Mouse (Mus musculus): ENCODE measurements at regions not wholly inside any gene's neighbourhood (a gene's known extent, or its start where the extent isn't known, plus 50 kb on each side); places are given as distances from the start of the nearest gene placed in this dataset.

DNA sequence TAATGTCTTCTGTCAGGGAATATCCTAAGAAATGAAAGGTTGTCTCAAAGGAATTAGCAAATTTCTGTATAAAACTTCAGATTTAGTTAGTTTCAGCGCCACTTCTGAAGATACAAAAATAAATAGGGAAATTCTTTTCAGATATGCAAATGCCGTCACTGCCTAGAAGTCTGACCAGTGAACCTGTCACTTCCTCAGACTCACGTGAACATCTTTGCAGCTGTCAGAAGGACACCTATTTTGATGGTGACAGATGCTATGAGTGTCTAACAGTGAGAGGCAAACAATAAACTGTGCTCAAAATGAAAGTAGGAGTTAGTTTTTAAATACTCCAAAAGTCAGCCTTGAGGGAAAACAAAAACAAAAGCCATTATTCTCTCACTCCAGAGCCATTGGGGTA lies 57.5 kb upstream of the Igf1r start:
- no peak for DNase-seq (ENCODE audit: extremely low spot score in 1 of 2, low spot score in 1 of 2)

DNA sequence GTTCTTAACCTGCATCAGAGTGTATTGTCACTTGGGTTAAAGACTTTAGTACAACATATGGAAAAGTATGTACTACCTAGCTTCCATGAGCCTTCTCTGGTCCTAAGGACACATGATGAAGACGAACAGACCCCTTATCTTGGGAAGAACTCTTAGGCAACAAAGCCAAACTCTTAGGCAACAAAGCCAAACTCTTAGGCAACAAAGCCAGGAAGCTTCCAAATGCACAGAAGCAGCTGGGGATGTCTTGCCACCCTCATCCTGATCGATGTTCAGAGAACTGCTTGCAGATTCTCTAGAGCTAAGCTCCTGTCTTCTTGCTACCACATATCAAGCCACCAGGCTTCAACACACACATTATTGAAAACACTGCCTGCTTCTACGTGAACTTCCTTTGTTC lies 59.7 kb upstream of the Igf1r start:
- no peak for DNase-seq (ENCODE audit: extremely low spot score in 1 of 2, low spot score in 1 of 2)

DNA sequence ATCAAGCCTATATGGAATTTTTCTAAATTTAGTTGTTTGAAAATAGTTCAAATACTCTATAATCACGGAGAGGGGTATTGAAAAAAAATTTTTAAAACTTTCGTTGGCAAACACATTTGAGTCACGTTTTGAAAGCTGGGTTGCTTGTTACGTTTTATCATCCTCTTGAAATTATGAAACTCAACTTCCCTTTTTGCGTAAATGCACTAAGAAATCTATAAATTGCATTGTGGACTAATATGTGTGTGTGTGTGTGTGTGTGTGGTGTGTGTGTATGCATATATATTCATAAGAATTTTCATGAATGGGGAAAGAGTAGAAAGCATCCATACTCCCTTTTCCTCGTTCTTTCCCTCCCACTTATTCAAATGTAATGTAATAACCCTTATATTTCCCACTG lies 69.6 kb upstream of the Igf1r start:
- no peak for DNase-seq (ENCODE audit: extremely low spot score in 1 of 2, low spot score in 1 of 2)

DNA sequence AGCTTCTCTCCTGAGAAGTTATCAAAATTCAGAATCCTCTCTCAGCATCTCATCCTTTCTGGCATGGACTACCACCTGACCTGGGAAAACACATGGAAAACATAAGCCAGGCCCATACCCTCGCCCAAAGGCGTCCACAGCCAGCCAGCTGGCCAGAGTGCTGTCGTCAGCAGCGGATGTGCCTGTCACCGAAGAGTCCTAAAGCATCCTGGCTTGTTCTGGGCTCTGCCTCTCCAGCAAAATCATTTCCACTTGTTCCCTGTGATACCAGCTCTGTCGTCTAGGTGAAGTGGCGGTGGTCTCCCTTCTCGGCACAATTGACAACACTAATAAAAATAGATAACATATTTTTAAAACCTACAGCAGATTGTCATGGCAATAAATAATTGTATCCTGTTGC lies 70.0 kb upstream of the Igf1r start:
- peak in 1 of 2 experiments; percentile 10 for DNase-seq (ENCODE audit: extremely low spot score in 1 of 2, low spot score in 1 of 2)

- no peak for DNase-seq (ENCODE audit: extremely low spot score in 1 of 2, low spot score in 1 of 2)
Observed at GRCm38 (mm10) chr7:67878226-67878625, 74.4 kb upstream of the Igf1r start.

GRCm38 (mm10) chr7:67877587-67877986 lies 75.0 kb upstream of the Igf1r start:
- no peak for DNase-seq (ENCODE audit: extremely low spot score in 1 of 2, low spot score in 1 of 2)

- DNase-seq (ENCODE audit: extremely low spot score in 1 of 2, low spot score in 1 of 2): no peak
Observed at GRCm38 (mm10) chr7:67854080-67855022, 94.8 kb upstream of the Synm start.

DNA sequence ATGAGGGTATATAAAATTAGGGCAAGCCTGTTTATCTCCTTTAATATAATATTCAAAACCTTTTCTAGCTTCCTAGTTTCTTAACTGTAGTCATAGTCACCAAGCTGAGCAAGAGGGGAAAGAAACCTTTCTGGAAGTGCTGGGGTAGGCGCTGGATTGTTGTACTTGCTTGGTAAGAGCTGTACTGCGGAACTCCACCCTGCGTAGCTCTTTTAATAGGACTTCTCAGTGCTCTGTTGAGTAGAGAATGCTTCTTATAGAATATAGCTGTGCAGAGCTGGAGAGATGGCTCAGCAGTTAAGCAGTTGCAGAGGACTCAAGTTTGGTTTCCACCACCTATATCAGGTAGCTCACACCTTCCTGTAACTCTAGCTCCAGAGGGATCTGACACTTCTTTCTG lies 93.3 kb upstream of the Synm start:
- peak in 1 of 2 experiments; percentile 9 for DNase-seq (ENCODE audit: extremely low spot score in 1 of 2, low spot score in 1 of 2)

- DNase-seq (ENCODE audit: extremely low spot score in 1 of 2, low spot score in 1 of 2): peak in 1 of 2 experiments; percentile 7
Observed at GRCm38 (mm10) chr7:67849509-67849862, 89.9 kb upstream of the Synm start.

DNA sequence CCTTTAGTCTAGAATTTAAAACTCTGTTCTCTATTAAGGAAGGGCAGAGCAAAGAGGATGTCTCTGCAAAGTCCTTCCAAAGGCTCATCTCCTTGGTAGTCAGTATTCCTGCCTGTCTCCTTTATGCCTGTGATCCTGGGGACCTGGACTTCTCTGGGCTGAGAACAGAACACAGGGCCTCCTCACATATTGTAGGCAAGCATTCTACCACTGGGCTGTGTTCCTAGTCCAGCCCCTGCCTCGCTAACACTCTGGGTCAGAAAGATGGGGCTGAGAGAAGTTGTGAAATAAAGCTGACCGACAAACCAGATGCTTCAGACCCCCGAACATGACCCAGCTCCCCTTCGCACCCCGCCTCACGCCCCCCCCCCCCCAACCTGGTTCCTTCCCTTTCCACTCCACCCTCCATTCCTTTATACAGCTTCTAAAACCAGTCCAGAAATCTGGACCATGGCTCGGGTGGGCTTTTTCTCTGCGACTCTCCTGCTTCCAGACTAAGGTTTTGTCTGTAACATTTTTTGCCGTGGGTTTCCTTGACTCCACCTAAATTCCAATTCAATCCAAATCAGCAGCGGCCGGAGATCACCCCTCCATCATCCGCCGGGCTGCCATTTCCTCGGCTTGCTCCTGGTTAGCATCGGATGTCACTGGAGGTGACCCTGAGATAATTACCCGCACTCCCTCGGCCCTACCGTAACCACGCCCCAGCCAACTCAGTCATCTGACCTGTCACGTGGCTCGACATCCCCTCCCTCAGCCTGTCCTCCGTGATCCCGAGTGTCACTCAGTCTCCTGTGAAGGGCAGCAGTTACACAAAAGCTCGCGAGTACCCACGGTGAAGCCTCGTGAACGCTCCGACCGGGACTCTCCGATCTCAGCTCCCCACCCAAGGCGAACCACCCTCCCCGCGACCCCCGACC lies 89.3 kb upstream of the Synm start:
- peak; percentile 45 to 77 for DNase-seq (ENCODE audit: extremely low spot score in 1 of 2, low spot score in 1 of 2)

GRCm38 (mm10) chr7:67846796-67847195 lies 87.3 kb upstream of the Synm start:
- no peak for DNase-seq (ENCODE audit: extremely low spot score in 1 of 2, low spot score in 1 of 2)

DNA sequence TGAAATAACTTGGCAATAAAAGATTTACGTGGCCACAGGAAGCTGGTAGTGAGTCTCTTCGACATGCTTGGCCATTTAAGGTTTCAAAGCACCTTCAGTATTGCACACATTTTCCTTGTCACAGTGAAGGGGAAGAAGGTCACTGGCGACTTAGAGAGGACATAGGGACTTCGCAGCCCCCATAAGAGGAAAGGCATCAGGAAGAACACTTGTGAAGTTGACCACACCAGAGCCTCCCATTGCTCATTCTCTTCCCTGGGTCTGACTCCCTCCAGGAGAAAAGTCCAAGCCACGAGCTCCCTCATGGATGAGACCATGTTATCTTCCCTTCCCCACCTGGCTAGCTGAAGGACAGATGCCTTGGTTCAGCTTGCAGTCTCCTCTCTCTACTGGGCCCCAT lies 77.4 kb upstream of the Synm start:
- DNase-seq (ENCODE audit: extremely low spot score in 1 of 2, low spot score in 1 of 2): no peak

GRCm38 (mm10) chr7:67836117-67836949 lies 76.8 kb upstream of the Synm start:
- no peak for DNase-seq (ENCODE audit: extremely low spot score in 1 of 2, low spot score in 1 of 2)

DNA sequence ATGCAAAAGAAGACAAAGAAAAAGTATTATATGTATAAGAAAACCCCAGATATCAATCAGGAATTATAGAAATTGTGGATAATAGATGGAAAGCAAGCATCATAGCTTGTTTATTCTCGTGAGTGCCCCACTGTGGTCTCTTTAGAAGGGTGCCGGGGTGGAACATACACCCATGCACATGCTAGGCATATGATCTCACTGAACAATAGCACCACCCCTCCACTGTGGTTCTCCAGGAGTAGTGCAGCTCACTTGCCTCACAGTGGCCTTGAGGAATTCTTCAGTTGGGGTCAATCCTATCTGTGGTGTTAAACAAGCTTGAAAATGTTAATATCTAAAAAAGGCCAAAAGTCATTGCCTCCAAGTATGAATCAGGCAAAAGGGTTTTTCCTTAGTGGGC lies 72.2 kb upstream of the Synm start:
- DNase-seq (ENCODE audit: extremely low spot score in 1 of 2, low spot score in 1 of 2): no peak

GRCm38 (mm10) chr7:67827386-67827785 lies 67.8 kb upstream of the Synm start:
- DNase-seq (ENCODE audit: extremely low spot score in 1 of 2, low spot score in 1 of 2): no peak

GRCm38 (mm10) chr7:67826936-67827335 lies 67.4 kb upstream of the Synm start:
- DNase-seq (ENCODE audit: extremely low spot score in 1 of 2, low spot score in 1 of 2): no peak

DNA sequence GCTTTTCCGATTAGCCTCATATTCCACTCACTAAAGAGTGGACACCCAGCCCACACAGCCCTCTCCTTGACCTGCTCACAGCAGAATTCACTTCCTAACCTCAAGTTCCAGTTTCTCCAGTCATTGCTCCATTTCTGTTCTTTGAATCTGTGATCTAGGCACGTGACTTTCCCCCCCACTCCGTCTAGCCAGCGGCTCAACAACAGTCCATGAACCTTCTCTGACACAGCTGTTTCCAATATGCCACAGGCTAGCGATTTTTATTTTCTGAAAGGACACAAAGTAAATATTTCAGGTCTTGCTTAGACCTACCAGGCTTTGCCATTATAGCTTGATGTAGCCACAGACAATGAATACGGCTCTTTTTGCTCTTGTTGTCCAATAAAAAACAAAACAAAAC lies 66.8 kb upstream of the Synm start:
- DNase-seq (ENCODE audit: extremely low spot score in 1 of 2, low spot score in 1 of 2): no peak

DNA sequence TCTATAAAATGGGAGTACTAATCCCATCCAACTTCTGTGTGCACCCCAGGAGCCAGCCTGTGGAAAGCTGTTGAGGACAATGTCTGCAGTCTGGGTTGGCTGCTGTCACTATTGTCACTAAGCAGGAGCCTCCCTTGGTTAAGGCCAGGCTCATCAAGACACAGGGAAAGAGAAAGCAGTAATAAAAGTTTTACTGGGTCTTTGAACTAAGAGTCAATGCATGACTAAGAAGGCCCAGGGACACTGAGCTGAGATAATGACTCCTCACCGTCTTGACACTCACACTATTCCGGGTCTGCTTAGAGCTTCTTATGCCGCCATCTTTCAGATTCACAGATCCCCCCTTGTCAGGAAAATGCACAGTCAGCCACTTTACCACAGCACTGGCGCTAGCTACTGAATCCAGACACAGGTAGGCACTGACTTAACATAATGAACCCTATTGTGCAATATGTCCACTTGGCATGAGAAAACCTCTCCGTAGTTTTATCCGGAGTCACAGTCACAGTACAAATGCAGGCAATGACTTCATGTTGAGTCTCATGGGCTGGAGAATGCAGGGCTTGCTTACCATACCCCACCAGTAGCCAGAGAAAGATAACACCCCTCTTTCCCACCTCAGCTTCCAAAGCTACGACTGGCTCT lies 66.2 kb upstream of the Synm start:
- DNase-seq (ENCODE audit: extremely low spot score in 1 of 2, low spot score in 1 of 2): no peak

GRCm38 (mm10) chr7:67823943-67824645 lies 64.6 kb upstream of the Synm start:
- peak; percentile 24 to 64 for DNase-seq (ENCODE audit: extremely low spot score in 1 of 2, low spot score in 1 of 2)

GRCm38 (mm10) chr7:67819551-67819950 lies 60.0 kb upstream of the Synm start:
- DNase-seq (ENCODE audit: extremely low spot score in 1 of 2, low spot score in 1 of 2): no peak

All from frontal cortex, adult 2 months (tissue).